Mouse (Mus musculus) megakaryocyte progenitor cell, adult 5-6 weeks (primary cell): Measurements from ENCODE around the gene Zc3h8. TPM values are rescaled to one million over a fixed set of nuclear protein-coding genes. Genes with fewer than 3 reads are reported as not detected.
A peak's percentile ranks its signal among the peaks of the same experiment; 100 is the strongest.

Experiments used
- ATAC-seq: replicated peaks from 2 replicates; pipeline ENCODE4 v1.8.0; 2016; ENCODE audit warnings: mild to moderate bottlenecking, moderate TSS enrichment, inconsistent platforms; ENCODE audit not compliant: poor library complexity
- total RNA-seq, 2 experiments: library from RNA; stranded (forward) in 1 of 2; stranded (reverse) in 1 of 2; fragments of 157-497, 149-512 nt in 1 of 2; fragments of 200-1000 nt in 1 of 2; gene quantifications; 2 replicates each; pipeline versions ENCODE4 v1.2.3 to v1.2.4; 2015 to 2017

Zc3h8 gene
- total RNA-seq (2015): 9.8 and 14.2 TPM in 2 replicates
- total RNA-seq (2017): 10.1 and 13.7 TPM in 2 replicates

- peak; percentile 93 for ATAC-seq
Observed at GRCm38 (mm10) chr2:128943538-128944528, at the start of gene Zc3h8. Zc3h8 (minus strand) TSS chr2:128944077.

- no peak for ATAC-seq
Observed at GRCm38 (mm10) chr2:128984746-128985145, 40.9 kb upstream of the Zc3h8 start.

- ATAC-seq: no peak
Observed at GRCm38 (mm10) chr2:128975572-128975971, 31.7 kb upstream of the Zc3h8 start.

DNA sequence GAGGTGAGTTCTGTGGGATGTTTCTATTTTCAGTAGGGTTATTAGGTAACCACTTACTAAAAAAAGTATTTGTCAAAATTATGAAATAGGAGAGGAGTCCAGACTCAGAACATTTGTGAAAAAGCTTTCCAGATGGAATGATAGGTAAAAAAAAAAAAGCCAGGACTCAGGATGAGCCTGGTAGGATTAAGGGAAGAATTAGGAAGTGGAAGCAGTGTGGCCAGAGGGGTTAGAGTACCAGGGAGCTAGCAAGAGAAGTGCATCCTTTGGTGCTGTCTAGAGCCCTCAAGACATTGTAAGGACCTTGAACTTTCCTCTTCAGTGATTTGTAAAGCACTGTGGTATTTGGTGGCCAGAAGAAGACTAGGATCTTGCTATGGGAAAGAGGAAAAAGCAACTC, 28.4 kb upstream of the Zc3h8 start:
- ATAC-seq: no peak

- no peak for ATAC-seq
Observed at GRCm38 (mm10) chr2:128968475-128969083, 24.7 kb upstream of the Zc3h8 start.

GRCm38 (mm10) chr2:128967661-128968441, 24.0 kb upstream of the Zc3h8 start, which contains the start of gene Gm10762:
Gm10762 (minus strand) TSS chr2:128967725.
- ATAC-seq: peak; percentile 38

- ATAC-seq: peak; percentile 98
Observed at GRCm38 (mm10) chr2:128966641-128967580, 23.0 kb upstream of the Zc3h8 start, which contains the start of gene Zc3h6. Zc3h6 (plus strand) TSS chr2:128967402.

- no peak for ATAC-seq
Observed at GRCm38 (mm10) chr2:128966236-128966635, 22.4 kb upstream of the Zc3h8 start.

DNA sequence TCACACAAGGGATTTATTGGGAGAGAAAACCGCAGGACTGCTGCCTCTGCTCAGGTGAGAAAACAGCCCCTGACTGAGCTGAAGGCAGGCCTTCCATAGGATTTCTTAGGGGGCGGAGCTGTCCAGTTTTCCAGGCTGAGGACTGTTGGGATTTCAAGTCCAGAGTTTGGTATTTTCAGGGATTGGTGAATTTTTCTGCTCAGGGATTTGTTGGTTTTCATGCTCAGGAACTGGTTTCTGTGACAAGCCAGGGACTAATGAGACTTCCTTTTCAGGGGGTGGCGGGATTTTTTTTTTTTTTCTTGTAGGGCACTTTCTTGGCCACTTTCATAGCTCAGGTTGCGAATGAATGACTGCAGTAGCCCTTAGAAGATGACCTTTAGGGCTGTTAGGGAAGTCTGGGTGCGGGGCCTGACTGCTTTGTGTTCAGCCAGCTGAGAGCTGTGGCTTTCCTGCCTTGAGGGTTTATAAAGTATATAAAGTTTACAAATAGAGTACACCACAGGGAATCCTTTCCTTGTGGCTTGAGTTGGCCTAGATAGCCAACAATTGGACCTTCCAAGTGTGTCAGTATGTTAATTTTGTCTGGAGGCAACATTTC, 21.7 kb upstream of the Zc3h8 start:
- no peak for ATAC-seq

- no peak for ATAC-seq
Observed at GRCm38 (mm10) chr2:128954186-128954585, 10.3 kb upstream of the Zc3h8 start.

DNA sequence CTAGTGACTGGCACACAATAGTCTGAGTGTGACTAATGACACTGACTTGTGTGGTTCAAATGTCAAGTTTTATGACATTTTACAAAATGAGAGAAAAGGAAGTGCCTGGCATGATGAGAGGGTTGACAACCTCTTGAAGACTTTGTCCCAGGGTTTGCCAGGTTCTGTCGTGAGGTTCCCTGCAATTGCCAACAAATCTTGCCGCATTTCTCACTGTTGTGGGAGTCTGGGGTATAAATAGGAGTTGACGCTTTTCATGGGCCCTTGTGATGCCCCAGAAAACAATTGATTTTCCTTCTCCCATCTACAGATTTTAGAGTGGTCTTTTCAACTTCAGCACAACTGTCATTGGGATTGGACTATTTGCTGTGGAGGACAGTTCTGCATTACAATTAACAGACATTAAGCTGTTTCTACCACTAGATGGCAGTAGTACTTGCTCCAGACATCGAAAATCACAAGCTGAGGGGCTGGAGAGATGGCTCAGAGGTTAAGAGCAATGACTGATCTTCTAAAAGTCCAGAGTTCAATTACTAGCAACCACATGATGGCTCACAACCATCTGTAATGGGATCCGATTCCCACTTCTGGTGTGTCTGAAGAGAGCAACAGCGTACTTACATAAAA, 4.2 kb upstream of the Zc3h8 start:
- peak; percentile 59 for ATAC-seq

GRCm38 (mm10) chr2:128936256-128936655, 7.6 kb downstream of the Zc3h8 start:
- no peak for ATAC-seq

DNA sequence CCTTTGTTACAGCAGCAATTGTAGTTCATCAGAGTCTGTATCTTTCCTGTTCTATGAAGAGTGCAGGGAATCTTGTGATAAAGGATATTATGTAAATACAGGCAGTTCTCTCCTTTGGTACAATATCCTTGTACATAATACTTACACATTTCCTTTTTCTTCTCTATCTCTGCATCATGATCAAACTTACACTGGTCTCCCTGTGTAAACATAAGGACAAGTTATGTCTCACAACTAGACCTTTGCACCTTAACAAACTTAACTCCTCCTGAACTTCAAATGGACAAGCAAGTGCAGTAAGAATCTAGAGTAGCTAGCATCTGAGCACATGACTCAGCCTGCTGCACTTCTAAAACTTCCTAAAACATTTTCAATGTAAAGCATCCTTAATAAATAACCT, 13.2 kb downstream of the Zc3h8 start:
- ATAC-seq: no peak

GRCm38 (mm10) chr2:128928446-128928845, 15.4 kb downstream of the Zc3h8 start:
- no peak for ATAC-seq

GRCm38 (mm10) chr2:128924799-128925198, 19.1 kb downstream of the Zc3h8 start:
- ATAC-seq: no peak

DNA sequence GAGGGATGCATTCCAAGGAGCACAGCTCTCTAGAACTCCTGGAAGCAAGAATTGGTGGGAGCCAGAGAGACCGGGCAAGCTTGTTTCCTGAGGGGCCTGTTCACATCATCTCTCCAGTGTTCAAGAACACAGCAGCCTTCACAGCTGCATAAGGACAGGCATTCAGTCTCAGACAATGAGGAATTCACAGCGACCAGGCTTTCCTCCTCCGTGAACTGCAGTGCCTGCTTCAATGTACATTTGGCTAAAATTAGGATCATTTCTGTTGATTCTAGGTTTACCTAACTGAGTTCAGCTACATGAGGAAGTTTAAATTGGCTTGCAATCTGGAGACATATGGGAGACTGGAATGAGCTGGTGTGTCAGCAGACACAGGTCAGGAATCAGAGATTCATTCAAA, 27.3 kb downstream of the Zc3h8 start:
- ATAC-seq: no peak

DNA sequence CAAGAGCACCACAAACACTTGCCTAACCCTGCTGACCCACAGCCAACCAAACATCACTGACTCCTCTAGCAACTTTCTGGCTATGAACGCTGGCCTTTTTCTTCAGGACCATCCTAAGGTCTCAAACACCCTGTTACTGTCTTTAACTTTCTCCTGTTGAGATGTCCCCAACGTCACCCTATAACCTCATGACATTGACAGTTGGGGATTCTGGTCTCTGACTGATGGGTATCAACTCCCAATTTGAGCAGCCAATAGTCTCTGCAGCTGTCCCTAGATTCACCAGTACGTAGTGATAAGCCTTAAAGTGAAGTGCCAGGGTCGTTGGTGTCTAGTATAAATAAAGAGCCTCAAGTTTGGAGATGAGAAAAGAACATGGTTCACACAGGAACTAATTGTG, 28.9 kb downstream of the Zc3h8 start:
- no peak for ATAC-seq

- ATAC-seq: no peak
Observed at GRCm38 (mm10) chr2:128903661-128904060, 40.2 kb downstream of the Zc3h8 start.

DNA sequence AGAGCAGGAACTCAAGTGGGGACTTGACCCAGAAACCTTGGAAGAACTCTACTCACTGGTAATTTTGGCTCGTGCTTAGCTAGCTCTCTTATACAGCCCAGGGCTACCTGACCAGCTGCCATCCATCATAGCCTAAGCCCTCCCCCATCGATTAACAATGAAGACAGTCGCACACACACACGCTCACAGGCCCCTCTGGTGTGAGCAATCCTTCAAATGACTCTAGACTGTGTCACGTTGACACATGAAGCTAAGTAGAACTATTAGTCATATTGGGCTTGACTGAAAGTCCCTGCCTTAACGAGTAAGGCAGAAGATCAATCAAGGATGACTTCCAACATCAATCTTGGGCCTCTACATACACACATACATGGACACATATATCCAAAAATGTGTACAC, 41.0 kb downstream of the Zc3h8 start:
- ATAC-seq: no peak
